Mouse (Mus musculus) thymus, postnatal 14 days (tissue): ENCODE results near the gene Pramef25.
"Not testable (repeated sequence)": the region's sequence is repeated elsewhere in the genome, so short reads cannot be mapped to it uniquely, and the experiment has no call there.

Experiments
- DNase-seq: peaks from one replicate; pipeline ENCODE4 v3.0.0; 2021

Pramef25 gene

DNA sequence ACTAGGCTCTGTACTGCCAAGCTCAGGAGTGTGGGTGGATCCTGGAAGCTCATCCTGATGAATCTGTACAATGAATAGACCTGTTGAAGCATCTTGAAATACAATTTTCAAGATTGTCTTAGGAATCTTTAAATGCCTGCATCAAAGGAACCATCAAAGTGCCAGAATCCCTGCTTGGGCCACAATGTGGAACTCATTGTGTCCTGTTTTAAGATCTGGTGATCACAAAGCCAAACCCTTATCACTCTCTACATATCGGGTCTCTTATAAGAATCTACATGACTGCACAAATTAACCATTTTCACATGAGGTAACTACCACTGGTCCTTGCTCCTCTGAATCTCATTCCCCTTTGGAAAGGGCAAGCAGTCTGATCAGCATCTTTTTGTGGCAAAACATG, at the start of gene Pramef25:
Gene Pramef25 (minus strand): TSS at position 101 of the 400 bp plus-strand sequence.
- DNase-seq = not testable (repeated sequence)

DNA sequence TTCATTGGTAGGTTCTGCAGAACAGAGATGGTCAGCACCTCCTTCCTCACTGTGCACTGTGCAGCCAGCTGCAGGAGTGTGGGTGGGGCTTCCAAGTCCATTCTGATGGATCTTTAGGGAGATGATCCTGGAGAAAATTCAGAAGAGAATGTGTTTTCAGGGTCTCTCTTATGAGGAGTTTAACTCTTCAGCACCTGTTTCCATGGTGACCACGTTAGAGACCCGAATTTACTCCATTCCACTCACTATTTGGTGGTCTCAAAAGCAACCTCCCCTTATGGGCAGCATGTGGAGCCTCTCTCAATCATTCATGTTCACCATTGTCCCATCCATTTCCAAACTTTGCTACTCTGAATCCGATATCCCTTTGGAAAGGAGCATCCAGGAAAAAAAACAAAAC, 43.5 kb upstream of the Pramef25 start, which contains the start of gene Pramef17:
Gene Pramef17 (minus strand): TSS at position 101 of the 400 bp plus-strand sequence.
- DNase-seq = not testable (repeated sequence)

DNA sequence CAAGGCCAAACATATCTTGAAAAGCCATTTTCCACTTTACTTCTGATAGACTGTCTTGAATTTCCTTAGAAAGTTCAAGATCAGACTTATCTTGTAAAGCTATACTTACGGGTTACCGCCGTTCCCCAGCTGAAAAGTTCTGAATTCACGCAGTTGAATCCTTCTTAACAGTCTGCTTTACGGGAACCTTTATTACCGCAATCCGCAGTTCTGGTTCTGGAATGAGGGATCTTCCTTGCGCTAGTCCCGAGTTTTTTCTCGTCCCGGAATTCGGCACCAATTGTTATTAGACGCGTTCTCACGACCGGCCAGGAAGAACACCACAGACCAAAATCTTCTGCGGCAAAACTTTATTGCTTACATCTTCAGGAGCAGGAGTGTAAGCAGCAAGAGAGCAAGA, 37.3 kb upstream of the Pramef25 start:
- peak; percentile 48 for DNase-seq

DNA sequence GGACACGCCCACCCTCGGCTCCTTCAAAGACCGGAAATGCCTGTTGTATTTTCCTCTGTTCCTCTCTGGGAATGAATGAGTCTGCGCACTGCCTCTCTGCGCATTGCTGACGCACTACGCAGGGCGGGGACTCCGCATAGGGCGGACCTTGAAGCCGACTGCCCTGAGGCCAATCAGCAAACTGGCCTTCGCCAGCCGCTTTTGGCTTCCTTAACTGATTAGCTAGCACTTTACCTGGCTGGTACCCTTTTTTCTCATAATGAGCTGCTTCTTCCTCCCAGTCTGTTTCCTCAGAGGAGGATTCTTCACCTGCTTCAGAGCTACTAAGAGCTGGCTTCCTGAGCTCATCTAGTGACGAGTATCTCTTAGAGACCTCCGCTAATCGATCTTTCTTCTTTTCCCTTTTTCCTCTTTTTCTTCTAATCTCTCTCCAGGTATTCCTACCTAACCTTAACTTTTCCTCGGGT, 36.7 kb upstream of the Pramef25 start:
- DNase-seq = peak; percentile 26

DNA sequence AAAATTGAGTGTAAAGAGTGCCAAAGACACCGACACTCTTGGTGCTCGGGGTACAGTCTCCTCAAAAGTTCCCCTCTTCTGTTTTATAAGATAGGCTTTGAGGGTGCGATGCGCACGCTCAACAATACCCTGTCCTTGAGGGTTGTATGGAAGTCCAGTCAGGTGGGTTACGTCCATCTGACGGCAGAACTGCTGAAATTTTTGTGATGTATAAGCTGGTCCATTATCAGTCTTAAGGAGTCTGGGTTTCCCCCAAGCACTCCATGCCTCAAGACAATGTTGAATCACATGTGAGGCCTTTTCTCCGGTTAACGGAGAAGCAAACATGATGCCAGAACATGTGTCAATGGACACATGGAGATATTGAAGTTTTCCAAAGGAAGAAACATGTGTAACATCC, 34.9 kb upstream of the Pramef25 start:
- DNase-seq = peak; percentile 18

DNA sequence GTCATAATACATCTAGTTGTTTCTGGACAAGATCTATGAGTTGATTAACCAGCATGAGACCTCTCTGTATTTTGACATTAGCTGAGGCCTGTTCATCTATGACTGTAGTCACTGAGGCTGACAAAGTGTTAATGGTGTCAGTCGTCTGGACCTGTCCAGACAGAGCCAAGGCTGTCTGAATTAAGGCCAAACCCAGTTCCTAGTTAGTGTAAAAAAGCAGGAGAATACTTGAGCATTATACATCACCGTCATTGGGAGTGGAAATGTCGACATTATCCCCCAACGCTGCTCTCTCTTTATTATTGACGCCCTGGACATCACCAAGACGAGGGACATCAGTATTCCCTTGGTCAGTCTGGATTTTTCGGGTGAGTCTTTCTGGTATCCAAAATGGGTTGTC, 34.3 kb upstream of the Pramef25 start:
- peak; percentile 4 for DNase-seq

DNA sequence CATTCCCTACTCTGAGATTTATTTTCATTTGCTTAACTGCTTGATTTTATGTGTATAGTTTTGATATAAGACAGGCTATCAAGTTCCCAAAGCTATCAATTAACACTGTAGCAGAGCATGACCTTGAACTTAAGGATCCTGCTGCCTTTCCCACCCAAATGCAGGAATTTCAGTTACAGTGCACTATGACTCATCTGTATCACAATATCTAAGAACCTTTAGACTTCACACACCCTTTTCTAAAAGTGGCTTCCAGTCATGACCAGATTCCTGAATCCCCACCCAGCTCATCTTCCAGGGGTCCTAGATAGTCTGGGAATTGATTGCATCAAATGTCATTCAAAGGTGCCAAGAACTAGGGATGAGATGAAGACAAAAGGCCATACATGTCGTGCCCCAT, 32.6 kb upstream of the Pramef25 start:
- not testable (repeated sequence) for DNase-seq

DNA sequence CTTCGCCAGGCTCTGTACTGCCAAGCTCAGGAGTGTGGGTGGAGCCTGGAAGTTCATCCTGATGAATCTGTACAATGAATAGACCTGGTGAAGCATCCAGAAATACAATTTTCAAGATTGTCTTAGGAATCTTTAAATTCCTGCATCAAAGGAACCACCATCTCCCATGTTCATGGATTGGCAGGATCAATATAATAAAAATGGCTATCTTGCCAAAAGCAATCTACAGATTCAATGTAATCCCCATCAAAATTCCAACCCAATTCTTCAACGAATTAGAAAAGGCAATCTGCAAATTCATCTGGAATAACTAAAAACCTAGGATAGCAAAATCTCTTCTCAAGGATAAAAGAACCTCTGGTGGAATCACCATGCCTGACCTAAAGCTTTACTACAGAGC, 16.0 kb upstream of the Pramef25 start, which contains the start of gene Gm13101:
Gene Gm13101 (minus strand): TSS at position 101 of the 400 bp plus-strand sequence.
- DNase-seq = not testable (repeated sequence)

DNA sequence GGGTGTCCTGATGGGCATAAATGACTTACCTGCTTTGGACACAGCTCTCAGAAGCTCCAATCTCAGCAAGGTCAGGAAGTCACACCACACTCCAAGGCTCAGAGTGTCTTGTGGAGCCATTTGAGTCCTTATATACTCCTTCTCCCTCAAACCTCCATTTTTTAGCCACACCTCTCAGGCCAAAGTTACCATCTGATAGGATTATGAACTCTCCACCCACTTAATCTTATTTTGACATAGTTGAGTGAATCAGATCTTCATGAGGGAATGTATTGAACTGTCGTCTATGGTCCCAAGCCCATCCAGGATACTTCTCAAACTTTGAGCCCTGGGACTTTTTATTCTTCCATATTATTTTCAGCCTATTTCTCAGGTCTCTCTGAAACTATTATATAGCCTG, 50.5 kb downstream of the Pramef25 start, which contains the start of gene Pramef6:
Gene Pramef6 (minus strand): TSS at position 101 of the 400 bp plus-strand sequence.
- DNase-seq = not testable (repeated sequence)
